Mouse (Mus musculus): ENCODE data around the gene Btbd11.

Gene Btbd11

DNA sequence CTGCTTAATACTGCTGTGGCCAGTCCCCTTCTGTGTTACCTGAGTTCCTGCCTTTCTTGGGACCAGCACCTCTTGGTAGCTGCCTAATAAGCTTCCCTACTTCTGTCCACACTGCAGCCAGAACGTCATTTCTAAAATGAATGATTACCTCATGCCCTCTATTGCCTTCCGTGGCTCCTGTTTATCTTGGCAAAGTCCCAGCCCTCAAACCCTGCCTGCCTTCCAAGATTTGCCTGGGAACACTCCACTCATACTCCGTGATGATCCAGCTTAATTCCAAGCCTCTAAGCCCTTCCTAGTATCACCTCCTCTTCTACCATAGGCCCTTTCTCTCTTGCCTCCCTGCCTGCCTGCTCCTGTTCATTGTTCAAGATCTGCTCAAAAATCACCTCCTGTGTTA, 94.5 kb downstream of the Btbd11 start:
- DNase-seq (ENCODE audit: low read depth), result no peak

DNA sequence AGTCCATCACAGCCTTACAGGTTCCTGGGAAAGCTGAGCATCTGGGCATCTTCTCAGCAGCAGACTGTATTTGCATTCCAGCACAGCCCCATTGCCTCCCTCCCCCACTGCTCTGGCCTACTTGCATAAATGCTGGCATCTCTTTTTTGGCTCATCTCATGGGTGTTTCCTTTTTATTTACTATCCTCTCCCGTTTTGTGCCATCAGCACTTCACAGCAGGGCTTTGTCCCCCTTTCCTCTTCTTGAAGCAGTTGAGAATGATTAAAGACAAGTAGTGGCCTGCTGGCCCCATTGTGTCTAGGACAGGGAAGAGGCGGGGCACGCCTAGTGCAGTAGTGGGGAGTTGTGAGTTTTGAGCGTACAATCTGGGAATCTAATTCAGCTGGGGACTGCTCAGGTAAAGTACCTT, 95.5 kb downstream of the Btbd11 start:
- DNase-seq (ENCODE audit: low read depth), result no peak

DNA sequence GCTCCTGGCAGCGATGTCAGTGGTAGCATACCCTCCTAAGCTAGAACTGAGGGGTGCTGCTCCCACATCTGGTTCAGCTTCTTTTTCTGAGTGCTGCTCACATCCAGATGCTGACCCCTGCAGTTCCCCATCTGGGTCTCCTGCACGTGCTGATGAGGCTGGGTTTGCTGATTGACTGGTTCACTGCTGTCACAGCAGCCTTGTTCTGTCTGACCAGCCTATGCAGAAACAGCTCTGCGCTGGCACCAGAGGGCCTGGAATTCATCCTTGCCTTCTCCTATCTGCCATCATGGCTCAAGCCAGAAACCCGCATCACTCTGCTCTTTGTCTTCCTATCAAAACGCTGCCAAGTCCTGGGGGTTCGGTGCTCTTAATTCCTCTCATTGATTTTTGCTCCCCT, 95.9 kb downstream of the Btbd11 start:
- no peak for DNase-seq (ENCODE audit: low read depth)

DNA sequence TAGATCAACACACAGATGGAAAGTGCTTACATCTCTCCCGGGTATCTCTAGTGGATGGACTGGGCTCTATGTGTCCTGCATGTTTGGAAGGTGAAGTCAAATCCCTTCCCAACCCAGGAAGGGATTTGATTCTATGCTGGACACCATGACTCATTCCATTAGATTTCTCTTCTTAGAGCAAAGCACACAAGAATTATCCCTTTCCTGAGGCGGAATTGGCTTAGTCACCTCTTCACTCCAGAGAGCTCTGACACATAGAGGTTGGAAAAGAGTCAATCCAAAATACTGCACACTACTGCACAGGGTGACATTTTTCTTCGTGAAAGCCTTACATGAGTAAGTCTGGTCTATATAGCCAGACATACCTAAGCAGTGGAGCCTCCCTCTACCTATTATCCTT, 99.8 kb downstream of the Btbd11 start:
- DNase-seq (ENCODE audit: low read depth), result no peak

DNA sequence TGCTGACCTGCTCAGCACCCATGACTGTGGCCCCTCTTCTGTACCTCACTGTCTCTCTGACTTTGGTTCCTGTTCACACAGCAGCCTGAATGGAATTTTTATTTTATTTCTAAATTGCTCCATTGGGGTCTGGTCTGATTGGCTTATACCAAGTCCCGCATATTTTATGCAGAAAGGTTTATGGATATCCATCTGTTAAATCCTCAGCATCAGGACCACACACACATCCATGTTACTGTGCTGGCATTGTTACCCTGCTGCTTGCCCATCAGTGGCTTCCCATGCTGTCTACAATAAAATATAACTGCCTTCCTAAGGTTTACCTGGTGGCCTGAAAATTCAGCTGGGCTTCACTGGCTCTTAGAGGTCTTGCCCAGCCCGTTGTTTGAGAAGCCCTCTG, 106.0 kb downstream of the Btbd11 start:
- no peak for DNase-seq (ENCODE audit: low read depth)

DNA sequence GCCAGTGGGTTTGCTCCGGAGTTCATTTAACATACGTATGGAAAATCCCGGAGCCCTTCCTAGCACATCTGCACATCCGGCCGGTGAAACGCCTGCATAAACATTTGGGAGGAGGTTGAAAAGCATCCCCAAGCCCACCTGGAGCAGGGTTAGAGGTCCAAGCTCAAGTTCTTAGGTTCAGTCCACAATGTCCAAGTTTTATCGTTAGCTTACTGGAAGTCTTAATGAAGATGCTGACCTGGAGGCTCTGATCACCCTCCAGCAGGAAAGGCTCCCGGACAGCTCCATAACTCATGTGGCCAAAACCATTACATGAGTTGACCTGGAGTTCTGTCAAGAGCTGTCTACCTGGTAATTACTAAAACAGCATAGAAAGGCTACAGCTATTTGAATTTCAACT, 109.7 kb downstream of the Btbd11 start:
- no peak for DNase-seq (ENCODE audit: low read depth)

DNA sequence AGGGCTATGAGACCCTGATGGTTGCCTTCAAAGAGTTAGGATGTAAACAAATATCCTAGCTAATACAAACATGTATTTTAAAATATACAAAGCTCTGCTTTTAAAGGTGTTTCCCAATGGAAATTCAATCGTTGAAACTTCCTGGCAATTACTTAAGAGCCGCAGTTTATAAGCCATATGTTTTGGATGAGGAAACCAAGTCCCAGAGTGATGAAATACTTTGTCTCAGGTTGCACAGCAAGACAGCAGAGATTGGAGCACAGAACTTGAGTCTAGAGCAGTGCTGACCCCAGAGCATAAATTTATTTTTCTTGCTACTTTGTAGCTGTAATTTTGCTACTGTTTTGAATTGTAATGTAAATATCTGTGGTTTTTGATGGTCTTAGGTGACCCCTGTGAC, 110.4 kb downstream of the Btbd11 start:
- DNase-seq (ENCODE audit: low read depth), result no peak

DNA sequence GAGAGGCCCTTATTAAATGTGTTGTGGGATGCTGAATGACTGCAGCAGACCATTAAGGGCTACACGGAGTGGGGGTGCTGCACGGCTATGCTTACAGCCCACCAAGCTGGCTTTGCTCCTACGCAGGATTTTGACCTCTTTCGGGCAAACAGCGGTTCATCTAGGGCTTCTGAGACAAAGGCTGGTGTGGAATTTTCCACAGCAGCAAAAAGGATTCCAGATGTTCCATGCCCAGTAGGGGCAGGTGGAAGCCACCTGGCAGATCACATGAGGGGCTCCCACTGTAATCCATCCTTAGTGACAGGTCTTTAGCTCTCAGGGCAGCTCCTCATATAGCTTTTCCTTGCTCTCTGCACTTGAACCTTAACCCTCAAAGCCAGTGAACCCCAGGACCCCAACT, 111.3 kb downstream of the Btbd11 start:
- DNase-seq (ENCODE audit: low read depth), result no peak

DNA sequence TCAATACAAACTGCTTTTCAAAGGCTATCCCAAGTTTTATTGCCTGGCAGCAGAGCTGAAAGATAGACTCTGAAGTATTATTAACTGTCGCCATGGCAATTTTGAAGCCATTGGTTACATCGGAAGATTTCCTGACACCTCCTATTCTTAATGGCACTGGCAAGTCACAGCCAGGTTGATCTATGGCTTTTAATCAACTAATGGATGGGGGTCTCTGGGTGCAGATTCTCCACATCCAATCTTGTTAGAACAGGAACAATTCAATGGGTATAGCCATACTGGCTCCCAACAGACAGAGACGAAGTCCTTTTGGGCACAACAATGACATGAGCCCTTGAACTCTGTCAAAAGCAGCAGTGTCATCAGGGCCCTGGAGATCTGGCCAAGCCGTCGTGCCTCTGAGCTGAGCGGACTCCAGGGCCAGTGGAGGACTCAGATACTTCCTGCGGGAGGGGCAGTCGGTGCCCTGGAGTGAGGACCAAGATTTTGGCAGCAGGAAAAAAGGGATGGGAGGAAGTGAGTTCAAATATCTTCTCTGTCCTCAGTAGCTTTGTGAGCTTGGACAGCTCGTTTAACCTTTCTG, 114.0 kb downstream of the Btbd11 start:
- DNase-seq (ENCODE audit: low read depth), result no peak

DNA sequence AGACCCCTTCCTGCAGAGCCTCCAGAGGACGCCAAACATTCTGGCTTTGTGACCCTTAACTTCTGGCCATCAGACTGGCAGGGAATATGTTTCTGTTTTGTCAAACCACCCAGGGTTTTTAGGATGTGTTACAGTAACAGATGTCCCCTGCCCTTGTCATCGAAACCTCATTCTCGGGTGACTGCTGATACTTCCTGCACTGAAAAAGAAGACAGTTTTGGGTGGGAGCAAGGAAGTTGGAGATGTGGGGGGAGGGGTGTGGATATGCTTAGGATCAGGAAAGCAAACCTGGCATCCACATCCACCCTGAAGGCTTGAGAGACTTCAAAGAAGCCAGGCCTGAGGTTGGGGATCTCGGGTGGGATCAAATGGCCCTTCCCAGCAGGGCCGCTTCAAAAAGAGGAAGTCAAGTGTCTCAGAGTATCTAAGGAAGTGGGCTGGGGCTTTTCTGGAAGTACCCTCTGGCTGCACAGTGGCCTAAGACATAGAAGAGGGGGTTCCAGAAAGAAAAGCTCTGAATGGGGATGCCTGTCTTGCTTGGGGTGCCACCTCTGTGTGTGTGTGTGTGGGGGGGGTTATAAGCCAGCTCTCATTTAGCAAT, 115.5 kb downstream of the Btbd11 start:
- DNase-seq (ENCODE audit: low read depth), result no peak

DNA sequence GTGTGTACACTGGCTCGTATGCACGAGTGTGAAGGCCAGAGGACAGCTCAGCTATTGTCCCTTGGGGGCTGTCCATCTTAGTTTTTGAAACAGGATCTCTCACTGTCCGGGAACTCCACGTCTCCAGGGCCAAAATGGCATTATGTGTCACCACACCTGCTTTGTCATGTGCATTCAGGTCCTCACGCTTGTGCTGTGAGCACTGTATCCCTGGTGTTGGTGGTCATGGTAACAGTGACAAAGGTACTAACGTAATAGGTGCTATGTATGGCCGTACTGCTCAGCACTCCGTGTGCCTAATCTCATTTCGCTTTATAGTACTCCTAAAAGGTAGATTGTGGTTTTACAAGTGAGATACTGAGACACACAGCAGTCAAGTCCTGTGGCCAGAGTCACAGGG, 116.0 kb downstream of the Btbd11 start:
- DNase-seq (ENCODE audit: low read depth), result no peak

DNA sequence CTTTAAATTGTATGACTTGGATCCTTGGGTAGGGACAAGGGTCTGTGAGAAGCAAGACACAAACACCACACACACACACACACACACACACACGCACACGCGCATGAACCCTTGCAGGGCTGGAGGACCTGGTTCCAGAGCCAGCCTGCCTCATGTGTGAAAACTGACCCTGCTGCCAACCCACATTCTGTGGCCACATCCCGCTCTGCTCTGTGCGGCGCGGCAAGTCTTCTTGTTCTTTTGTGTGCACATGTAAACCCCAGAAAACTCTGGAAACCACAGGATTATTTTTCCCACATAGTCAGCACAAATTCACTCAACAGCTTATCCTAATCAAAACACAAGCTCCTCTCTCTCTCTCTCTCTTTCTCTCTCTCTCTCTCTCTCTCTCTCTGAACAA, 116.8 kb downstream of the Btbd11 start:
- no peak for DNase-seq (ENCODE audit: low read depth)

DNA sequence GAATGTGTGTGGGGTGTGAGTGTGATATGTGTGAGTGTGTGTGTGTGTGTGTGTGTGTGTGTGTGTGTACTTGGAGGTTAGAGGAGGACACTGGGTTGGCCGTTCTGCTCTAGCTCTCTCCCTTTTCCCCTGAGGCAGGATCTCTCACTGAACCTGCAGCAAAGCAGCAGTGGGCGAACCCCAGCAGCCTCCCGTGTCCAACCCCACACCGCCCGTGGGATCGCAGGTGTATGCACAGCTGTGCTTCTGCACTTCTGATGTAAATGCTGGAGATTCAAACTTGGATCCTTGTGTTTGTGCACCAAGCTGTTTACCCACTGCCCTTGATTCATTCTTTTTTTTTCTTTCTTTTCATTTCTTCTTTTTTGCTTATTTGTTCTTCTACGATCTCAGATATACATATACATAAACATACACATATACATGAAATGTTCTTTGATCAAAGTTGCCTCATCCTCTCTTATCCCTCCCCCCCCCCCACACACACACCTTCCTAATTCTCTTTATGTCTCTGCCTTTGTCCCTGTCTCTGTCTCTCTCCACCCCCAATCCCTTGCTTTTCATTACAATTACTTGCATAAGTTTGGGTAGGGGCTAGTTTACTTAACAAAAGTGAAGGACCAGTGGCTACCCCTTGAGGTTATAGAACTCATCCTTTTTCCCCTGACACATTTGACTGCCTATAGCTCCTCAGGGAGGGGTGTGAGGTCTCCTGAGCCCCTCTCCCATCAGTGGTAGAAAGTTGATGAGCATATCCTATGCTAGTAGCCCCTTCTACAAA, 120.8 kb downstream of the Btbd11 start:
- DNase-seq (ENCODE audit: low read depth), result no peak

DNA sequence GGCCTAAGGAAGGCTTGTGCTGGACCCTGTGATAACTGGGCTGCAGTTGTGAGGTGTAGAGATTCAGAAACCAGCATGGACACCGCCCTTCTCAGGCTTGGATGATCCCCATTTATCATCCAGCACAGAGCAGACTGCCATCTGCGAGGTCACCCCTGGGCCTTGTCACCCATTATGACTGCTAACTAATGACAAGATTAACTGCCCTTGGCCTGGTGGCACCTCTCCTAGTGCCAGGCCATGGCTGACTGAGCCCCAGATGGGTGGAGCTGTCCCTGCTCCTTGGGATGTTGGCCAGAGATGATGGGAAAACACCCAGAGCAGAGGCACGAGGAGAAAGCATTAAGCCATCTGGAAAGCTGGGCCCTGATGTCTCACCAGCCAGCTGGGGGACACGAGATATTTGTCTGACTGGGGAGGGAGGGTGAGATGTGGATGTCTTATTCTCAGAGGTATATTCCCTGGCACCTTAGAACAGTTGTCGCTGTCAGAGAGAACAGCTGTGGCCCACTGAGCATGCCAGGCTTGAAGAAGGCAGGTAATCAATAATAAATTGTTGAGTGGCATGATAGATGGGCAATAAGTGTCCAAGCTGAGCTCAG, 121.7 kb downstream of the Btbd11 start:
- no peak for DNase-seq (ENCODE audit: low read depth)

DNA sequence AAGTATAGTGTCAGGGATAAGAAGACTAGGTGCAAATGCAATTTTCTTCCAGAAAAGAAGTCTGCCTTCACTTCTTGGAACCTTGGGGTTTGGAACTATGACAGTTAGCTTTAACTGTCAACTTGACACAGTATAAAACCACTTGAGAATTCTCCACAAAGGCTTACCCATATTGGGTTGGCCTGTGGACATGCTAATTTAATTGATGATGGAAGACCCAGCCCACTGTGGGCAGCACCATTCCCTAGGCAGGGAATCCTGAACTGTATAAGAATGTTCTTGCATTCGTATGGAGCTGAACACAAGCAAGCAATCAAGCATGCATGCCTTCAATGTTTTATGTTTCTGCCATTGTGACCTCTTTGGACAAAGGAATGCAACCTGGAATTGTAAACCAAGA, 122.4 kb downstream of the Btbd11 start:
- DNase-seq (ENCODE audit: low read depth), result no peak

DNA sequence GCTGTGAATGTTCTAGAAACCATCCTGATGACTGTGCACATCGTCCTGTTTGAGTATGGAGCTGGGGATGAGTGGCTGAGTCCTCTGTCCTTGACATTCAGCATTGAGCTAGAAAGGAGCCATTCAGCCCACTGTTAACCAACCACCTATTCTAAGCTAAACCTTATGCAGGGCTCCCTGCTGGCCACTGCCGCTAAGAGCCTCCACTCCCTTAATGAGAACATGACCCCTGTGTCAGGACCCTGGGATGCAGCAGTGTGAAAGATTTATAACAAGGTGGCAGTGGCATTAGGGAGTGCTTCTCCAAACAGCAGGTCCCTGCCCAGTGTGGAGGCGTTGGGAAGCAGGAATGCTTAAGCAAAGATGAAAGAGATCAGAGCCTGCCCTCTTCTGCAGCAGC, 123.7 kb downstream of the Btbd11 start:
- no peak for DNase-seq (ENCODE audit: low read depth)

DNA sequence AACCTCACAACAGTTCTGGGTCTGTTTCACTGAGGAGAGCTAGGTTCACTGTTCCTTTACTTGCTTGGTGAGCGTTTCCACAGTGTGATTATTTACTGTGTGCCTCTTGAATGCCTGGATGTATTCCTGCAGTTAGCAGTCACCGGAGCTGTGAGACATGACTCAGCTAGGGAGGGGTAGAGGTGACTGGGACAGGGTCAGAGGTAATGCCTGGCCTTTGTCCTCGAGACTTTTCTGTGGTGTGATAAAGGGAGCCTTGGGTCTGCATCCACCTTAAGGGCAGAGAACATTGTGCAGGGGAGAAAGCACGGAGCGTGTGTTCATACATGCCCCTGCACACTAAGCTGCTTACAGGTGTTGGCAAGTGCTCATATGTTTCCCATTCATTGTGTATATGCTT, 126.2 kb downstream of the Btbd11 start:
- DNase-seq (ENCODE audit: low read depth), result no peak

DNA sequence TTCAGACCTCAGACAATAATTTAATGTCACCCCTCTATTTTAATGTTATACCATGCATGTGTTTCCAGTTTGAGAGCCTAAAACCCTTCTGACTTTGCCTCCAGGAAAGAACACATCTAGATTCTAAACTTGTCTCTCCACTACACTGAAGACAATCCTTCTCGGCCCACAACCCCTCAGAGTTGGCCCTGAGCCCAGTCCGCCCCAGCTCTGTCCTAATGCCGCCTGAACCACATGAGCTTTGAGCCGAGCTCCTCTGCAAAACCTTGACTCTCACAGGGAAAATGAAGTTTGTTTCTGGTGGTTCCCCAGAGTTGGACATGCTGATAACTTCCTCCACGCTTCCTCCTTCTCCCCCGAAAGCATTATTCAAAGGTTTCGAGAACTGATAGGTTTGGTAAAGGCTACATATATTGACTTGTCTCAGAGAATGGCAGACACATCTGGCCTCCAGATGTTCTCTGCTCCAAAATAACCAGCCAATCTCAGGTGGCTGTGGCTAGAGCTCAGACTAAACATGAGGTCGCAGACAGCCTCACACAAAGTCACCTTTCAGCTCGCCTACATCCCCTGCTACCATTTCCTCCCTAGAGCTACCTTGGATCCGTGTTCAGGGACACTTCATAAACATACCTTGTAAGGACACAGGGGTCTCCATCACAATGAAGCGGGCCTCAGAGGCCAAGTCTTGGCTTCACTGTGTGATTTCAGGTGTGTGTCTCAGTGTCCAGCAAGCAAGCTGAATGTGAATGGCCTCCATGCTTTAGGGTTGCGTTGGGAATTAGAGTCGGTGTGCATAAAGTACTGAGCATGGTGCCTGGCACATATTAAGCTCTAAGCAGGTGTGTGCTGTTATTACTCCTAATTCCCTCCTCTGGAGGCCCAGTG, 130.9 kb downstream of the Btbd11 start:
- no peak for DNase-seq (ENCODE audit: low read depth)

DNA sequence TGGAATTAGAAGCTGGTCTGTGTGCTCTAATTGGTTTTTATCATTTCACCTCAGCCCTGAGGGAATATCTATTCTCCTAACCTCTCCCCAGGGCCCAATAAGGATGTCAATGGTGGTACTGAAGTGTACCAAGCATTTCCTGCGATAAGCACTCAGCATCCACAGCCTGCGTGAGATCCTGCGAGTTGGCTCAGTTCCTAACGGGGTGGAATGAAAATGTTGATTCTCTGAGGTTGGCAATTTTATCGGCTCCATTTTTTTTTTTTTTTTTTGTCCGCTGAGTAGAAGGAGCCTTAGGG, 131.4 kb downstream of the Btbd11 start:
- DNase-seq (ENCODE audit: low read depth), result no peak

DNA sequence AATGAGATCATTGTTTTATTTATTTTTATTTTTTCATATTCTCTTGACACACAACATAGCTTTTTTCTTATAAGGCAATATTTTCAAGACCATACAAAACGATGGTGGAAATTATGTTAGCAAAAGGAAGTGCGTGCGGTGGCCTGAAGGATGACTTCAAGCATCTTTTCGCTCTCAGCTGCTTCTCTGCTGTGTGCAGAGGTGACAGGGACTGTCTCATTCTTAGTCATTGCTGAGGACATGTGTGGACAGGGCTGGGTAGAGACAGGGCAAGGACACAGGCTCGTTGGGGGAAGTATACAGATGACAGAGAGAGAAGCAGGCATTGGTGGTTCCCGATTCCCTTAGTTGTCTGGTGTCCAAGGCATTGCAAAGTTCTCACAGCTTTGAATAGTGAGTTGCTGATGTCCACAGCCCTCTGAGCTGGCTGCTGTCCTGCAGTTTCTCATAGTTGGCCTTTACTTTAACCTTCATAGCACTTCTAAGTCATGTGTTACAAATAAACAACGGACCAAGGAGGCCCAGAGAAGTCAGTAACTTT, 135.7 kb downstream of the Btbd11 start:
- DNase-seq (ENCODE audit: low read depth), result no peak

DNA sequence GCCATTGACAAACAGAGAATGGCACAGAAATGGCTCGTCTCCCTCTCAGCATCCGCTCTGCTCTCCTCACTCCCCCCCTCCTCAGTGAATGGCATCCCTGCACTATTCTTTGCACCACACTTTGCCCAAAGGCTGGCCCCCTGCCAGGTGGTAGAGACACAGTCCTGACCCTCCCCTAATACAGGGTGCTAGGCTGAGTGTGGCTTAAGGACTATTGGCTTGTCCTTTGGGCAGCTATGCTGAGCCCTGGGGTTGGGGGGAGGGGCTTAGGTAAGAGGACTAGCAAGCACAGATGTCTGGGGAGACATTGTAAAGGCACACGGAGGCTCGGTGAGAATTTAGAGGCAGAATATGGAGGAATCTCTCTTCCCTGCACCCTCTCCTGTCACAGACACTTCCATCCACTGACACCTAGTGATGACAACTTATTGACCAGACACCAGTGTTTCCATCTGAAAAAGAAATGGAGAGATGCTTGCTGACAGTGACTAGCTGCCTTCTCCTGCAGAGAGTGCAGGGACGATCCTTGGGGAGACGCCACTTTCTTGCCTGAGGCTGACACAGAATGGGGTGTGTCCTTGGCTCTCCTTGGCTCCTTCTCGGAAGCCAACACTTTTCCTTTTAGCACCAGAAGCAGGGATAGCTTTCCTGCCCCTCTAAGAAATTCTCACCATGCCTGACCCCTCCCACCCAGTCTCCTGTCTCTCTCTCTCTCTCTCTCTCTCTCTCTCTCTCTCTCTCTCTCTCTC, 138.8 kb downstream of the Btbd11 start:
- no peak for DNase-seq (ENCODE audit: low read depth)

DNA sequence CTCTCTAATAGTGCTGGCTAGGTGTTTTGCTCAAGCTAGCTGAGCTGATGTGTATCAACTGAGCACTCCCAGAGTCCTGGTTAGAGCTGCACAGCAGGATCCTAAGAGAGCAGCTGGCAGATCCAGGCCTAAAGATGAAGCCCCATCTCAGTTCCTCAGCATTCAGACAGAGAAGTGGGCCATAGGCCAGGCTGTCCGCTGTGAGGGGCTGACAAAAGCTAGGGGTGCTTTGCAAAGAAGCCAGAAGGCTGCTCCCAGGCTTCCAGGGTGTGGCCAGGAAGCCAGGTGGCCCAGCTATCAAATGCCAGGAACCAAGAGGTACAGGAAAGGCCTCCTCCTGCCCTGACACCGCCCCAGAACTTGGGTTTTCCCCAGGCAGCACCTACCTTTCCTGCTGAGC, 140.0 kb downstream of the Btbd11 start:
- DNase-seq (ENCODE audit: low read depth), result no peak

Data from c-Kit-positive CD71-positive TER-119-negative erythroid progenitor cells, embryonic 14.5 days (primary cell).